Mouse (Mus musculus) T-helper 1 cell (primary cell): Measurements from ENCODE around the gene Dexi.

ENCODE experiments used
- in situ Hi-C: fragments of 300-600 bp; cut with MboI, MseI; formaldehyde crosslinking; loops from one replicate; pipeline ENCODE4 v1.15.1; 2025; ENCODE audit warnings: high pct_unique_total_duplicates

Dexi gene

DNA sequence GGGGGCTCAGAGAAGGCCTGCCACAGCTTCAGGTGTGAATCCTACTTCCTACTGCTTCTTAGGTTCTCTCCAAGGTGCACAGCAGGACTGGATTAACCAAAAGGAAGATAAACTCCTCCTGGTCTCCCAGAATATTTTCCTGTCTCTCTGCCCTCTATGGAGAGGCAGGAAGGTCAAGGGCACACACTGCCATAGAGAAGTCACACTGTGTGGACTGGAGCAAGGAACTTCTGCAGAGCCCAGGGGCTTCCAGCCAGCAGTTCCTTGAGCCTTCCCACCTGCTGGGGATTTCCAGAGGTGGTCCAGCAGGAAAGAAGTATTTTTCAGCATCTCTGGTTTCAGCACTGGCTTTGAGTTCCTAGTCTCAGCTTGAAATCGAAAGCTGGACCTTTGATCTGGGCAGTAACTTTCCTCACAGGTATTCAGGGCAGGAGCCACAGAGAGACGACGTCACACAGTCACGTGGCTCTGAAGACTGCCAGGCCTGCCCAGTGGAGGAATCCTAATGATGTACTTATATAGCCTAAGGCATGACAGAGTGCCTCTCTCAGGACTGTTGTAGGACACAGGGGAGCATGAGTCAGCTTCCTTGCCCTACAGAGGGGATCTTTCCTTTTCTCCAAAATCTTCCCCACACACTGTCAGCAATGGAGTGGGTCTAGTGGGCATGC is 77.7 kb downstream of the Dexi start:
- in situ Hi-C loops: no loop called here

- in situ Hi-C loops: no loop called here
Measured at GRCm38 (mm10) chr16:10461178-10461577, 81.7 kb downstream of the Dexi start.

DNA sequence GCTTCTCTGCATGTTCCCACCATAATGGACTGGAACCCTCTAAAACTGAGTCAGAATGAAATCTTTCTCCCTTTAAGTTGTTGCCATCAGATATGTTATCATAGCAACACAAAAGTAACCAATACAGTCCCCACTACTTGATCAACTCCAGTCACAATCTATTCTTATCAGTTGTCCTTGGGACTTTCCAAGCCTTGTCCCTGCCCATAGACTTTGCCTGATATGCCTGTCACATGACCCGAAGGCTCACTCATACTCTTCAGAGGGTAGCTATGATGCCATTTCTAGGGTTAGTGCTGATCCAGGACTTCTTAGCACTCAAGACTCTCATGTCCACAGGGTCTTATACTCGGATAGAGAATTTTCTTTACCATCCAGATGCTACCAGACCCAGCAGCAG is 82.7 kb downstream of the Dexi start:
- in situ Hi-C loops: no loop called here

DNA sequence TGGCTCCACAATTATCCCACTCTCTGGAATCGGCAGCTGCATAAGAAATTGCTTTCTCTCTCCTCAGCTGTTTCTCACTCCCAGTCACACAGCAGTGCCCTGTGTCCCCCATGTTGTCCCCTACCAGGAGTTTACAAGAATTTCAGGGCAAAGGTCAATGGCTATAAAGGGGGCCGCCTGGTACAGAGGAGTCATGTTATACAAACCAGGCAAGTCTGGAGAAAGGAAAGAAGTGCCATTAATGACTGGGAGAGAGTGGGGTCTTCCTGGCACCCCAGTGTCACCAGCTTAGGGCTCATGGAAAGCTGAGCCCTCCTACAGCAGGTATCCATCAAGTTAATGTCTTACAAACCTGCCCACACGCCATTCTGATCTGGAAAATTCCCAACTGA is 88.3 kb downstream of the Dexi start:
- in situ Hi-C loops: no loop called here

- in situ Hi-C loops: no loop called here
Measured at GRCm38 (mm10) chr16:10453872-10454582, 88.8 kb downstream of the Dexi start.
